Mouse (Mus musculus): ENCODE results near the gene Pitpnm1. TPM values are rescaled to one million over a fixed set of nuclear protein-coding genes. Genes with fewer than 3 reads are reported as not detected.
A peak's percentile ranks its signal among the peaks of the same experiment; 100 is the strongest.

Pitpnm1 gene
- total RNA-seq (2012; rRNA removed) (18.4 and 25.3 TPM in 2 replicates), polyA plus RNA-seq (2012; ENCODE audit: insufficient read depth in 1 of 2, insufficient read length in 2 of 2, low read depth in 1 of 2, low replicate concordance in 2 of 2, missing spikeins in 1 of 2) (10 to 100 TPM in 1 of 2 experiments, not detected in 1; 51.2 TPM)

GRCm38 (mm10) chr19:4099837-4100717 is at the start of gene Pitpnm1:
TSS of gene Pitpnm1 (plus strand) at chr19:4099998.
- Histone ChIP-seq H3K27me3 (ENCODE audit: control insufficient read depth in 1 of 2, insufficient read depth in 2 of 2, low read length in 2 of 2) (no peaks in the 10 kb centered on the region), H3K4me1 (ENCODE audit: control insufficient read depth in 1 of 2, insufficient read depth in 2 of 2, low read length in 2 of 2) (peaks cover 0 to 21% of the 10 kb centered on the region in 2 experiments; a peak in 3 of 4 replicates), H3K36me3 (ENCODE audit: control insufficient read depth in 1 of 2, insufficient read depth in 2 of 2, low read length in 2 of 2) (peaks cover 0 to 13% of the 10 kb centered on the region in 2 experiments; a peak in 2 of 4 replicates), H3K79me2 (ENCODE audit: control insufficient read depth, insufficient read depth, low read length, poor library complexity) (peaks cover 8% of the 10 kb centered on the region), H3K9me3 (replicated peaks; ENCODE audit: insufficient read depth, low read length) (no peaks in the 10 kb centered on the region), H3K9ac (ENCODE audit: control insufficient read depth, low read depth, low read length, poor library complexity, severe bottlenecking) (peak within 1 kb of the TSS; percentile 74), H3K27ac (ENCODE audit: control insufficient read depth, low read depth, low read length) (peak within 1 kb of the TSS; percentile 44), H3K4me3 (ENCODE audit: control insufficient read depth in 1 of 2, insufficient read depth in 1 of 2, low read depth in 2 of 2, low read length in 2 of 2) (peak within 1 kb of the TSS; percentile 74 to 99)
- DNase-seq (ENCODE audit: low read depth, low spot score): peak; percentile 76
- TF ChIP-seq HCFC1 (IDR thresholded peaks at IDR 0.05; ENCODE audit: low read depth, low read length): peak; percentile 17; the same call in 1 of the 2 replicates
- 0 out of 2 replicates have a peak, but pooled peaks have one; percentile 22 for TF ChIP-seq MAZ (IDR thresholded peaks at IDR 0.05; ENCODE audit: low read depth, low read length)
- TF ChIP-seq SIN3A (IDR thresholded peaks at IDR 0.05; ENCODE audit: low read length): peak; percentile 29
- TF ChIP-seq UBTF (IDR thresholded peaks at IDR 0.05; ENCODE audit: borderline replicate concordance, insufficient read depth, low read depth, low read length): no peak
- TF ChIP-seq POLR2A (IDR thresholded peaks at IDR 0.05; ENCODE audit: control insufficient read depth in 1 of 2, insufficient read depth in 1 of 2, low read depth in 1 of 2, low read length in 2 of 2, poor library complexity in 1 of 2): peak in 1 of 2 experiments; percentile 78; a peak in 3 of 4 replicates
- no peak for TF ChIP-seq TCF12 (IDR thresholded peaks at IDR 0.05; ENCODE audit: low read depth, low read length)
- TF ChIP-seq MXI1 (IDR thresholded peaks at IDR 0.05; ENCODE audit: low read depth, low read length): peak; percentile 12
- TF ChIP-seq SMC3 (IDR thresholded peaks at IDR 0.05; ENCODE audit: low read depth, low read length): peak; percentile 21; the same call in 1 of the 2 replicates
- TF ChIP-seq NELFE (IDR thresholded peaks at IDR 0.05; ENCODE audit: low read depth, low read length): peak; percentile 34; the same call in 1 of the 2 replicates

GRCm38 (mm10) chr19:4051016-4051415 is 48.8 kb upstream of the Pitpnm1 start:
- Histone ChIP-seq H3K79me2 (ENCODE audit: control insufficient read depth, insufficient read depth, low read length, poor library complexity) (no peaks in the 10 kb centered on the region), H3K4me3 (ENCODE audit: control insufficient read depth in 1 of 2, insufficient read depth in 1 of 2, low read depth in 2 of 2, low read length in 2 of 2) (no peak overlapping the region)
- DNase-seq (ENCODE audit: low read depth, low spot score): peak; percentile 32

More at GRCm38 (mm10) chr19:4051016-4051415, 48.8 kb upstream of the Pitpnm1 start:
- Histone ChIP-seq H3K36me3 (ENCODE audit: control insufficient read depth in 1 of 2, insufficient read depth in 2 of 2, low read length in 2 of 2) (peaks cover 0 to 3% of the 10 kb centered on the region in 2 experiments; a peak in 1 of 4 replicates), H3K27me3 (ENCODE audit: control insufficient read depth in 1 of 2, insufficient read depth in 2 of 2, low read length in 2 of 2) (peaks cover 0 to 3% of the 10 kb centered on the region in 2 experiments; a peak in 1 of 4 replicates), H3K4me1 (ENCODE audit: control insufficient read depth in 1 of 2, insufficient read depth in 2 of 2, low read length in 2 of 2) (peaks cover 0 to 7% of the 10 kb centered on the region in 2 experiments; a peak in 2 of 4 replicates), H3K27ac (ENCODE audit: control insufficient read depth, low read depth, low read length) (no peak overlapping the region), H3K9ac (ENCODE audit: control insufficient read depth, low read depth, low read length, poor library complexity, severe bottlenecking) (no peak overlapping the region), H3K9me3 (replicated peaks; ENCODE audit: insufficient read depth, low read length) (no peaks in the 10 kb centered on the region)
- no peak for TF ChIP-seq POLR2A (IDR thresholded peaks at IDR 0.05; ENCODE audit: control insufficient read depth in 1 of 2, insufficient read depth in 1 of 2, low read depth in 1 of 2, low read length in 2 of 2, poor library complexity in 1 of 2)
- TF ChIP-seq CTCF (IDR thresholded peaks at IDR 0.05 in 2 of 3, conservative IDR thresholded peaks at IDR 0.05 in 1 of 3; ENCODE audit: control insufficient read depth in 1 of 3, insufficient read depth in 1 of 3, low read depth in 2 of 3, low read length in 3 of 3, poor library complexity in 1 of 3, severe bottlenecking in 1 of 3): peak; percentile 24 to 30 (median 29); a peak in 4 of 6 replicates
